In genomic region chr8:22060446-22060889, GRCm38 (mm10) we compare ENCODE assay signal across 8 mouse cellular contexts. TPM values are rescaled to one million over a fixed set of nuclear protein-coding genes. Genes with fewer than 3 reads are reported as not detected.
A peak's percentile ranks its signal among the peaks of the same experiment; 100 is the strongest.
DNase-seq lines count a peak whose midpoint lies in the region; ATAC-seq lines count a peak whose summit lies in the region.

Gene Alg11, plus strand, starts transcription at chr8:22060721.

- 0 out of 2 replicates have a peak within 1 kb of the TSS, but pooled peaks have one; percentile 11 for H3K27ac ChIP-seq in brown adipose tissue, adult 24 weeks (replicated peaks; ENCODE audit: low read depth, low read length)
- H3K27ac ChIP-seq in heart, embryonic 13.5 days (replicated peaks) = peak within 1 kb of the TSS; percentile 40; the same call in 1 of the 2 replicates
- H3K27ac ChIP-seq in liver, embryonic 12.5 days = peak within 1 kb of the TSS; percentile 94
- no peak within 1 kb of the TSS; the same call in 1 of the 2 replicates for H3K27ac ChIP-seq in stomach, embryonic 15.5 days

- peak within 1 kb of the TSS; percentile 84 for H3K4me2 ChIP-seq in heart, embryonic 13.5 days
- peak within 1 kb of the TSS; percentile 87 for H3K4me2 ChIP-seq in liver, embryonic 12.5 days
- H3K4me2 ChIP-seq in stomach, embryonic 15.5 days = peak within 1 kb of the TSS; percentile 95

- H3K9me3 ChIP-seq in heart, embryonic 13.5 days = no peaks in the 10 kb centered on the region
- H3K9me3 ChIP-seq in liver, embryonic 12.5 days (replicated peaks) = no peaks in the 10 kb centered on the region; the same call in 1 of the 2 replicates
- no peaks in the 10 kb centered on the region for H3K9me3 ChIP-seq in stomach, embryonic 15.5 days

- peak within 1 kb of the TSS; percentile 83 for H3K9ac ChIP-seq in heart, embryonic 13.5 days
- peak within 1 kb of the TSS; percentile 90 for H3K9ac ChIP-seq in liver, embryonic 12.5 days
- peak within 1 kb of the TSS; percentile 35; the same call in 1 of the 2 replicates for H3K9ac ChIP-seq in stomach, embryonic 15.5 days

- DNase-seq in CD4-positive, CD25-positive, alpha-beta regulatory T cell, adult 2 months (ENCODE audit: low read depth, low spot score) = peak; percentile 99
- DNase-seq in fat pad, adult 2 months (ENCODE audit: extremely low read depth, low read depth, low spot score) = peak; percentile 62
- peak; percentile 99 for DNase-seq in kidney, postnatal 10 days
- DNase-seq in natural killer cell, adult 2 months (ENCODE audit: low spot score in 2 of 2) = peak; percentile 92 to 96

- H3K4me3 ChIP-seq in brown adipose tissue, adult 24 weeks (ENCODE audit: insufficient read depth, low read depth, low read length) = peak within 1 kb of the TSS; percentile 85
- peak within 1 kb of the TSS; percentile 75 for H3K4me3 ChIP-seq in heart, embryonic 13.5 days
- H3K4me3 ChIP-seq in liver, embryonic 12.5 days = peak within 1 kb of the TSS; percentile 90
- peak within 1 kb of the TSS; percentile 87 for H3K4me3 ChIP-seq in stomach, embryonic 15.5 days (replicated peaks)

- H3K4me1 ChIP-seq in brown adipose tissue, adult 24 weeks (ENCODE audit: control insufficient read depth, insufficient read depth, insufficient read length, low read length) = no peaks in the 10 kb centered on the region
- H3K4me1 ChIP-seq in heart, embryonic 13.5 days = peaks cover 6% of the 10 kb centered on the region
- peaks cover 54% of the 10 kb centered on the region for H3K4me1 ChIP-seq in liver, embryonic 12.5 days
- no peaks in the 10 kb centered on the region for H3K4me1 ChIP-seq in stomach, embryonic 15.5 days

- H3K36me3 ChIP-seq in heart, embryonic 13.5 days = peaks cover 35% of the 10 kb centered on the region
- H3K36me3 ChIP-seq in liver, embryonic 12.5 days = peaks cover 35% of the 10 kb centered on the region
- H3K36me3 ChIP-seq in stomach, embryonic 15.5 days = peaks cover 10% of the 10 kb centered on the region

- peaks cover 27% of the 10 kb centered on the region for H3K27me3 ChIP-seq in heart, embryonic 13.5 days (replicated peaks)
- H3K27me3 ChIP-seq in liver, embryonic 12.5 days (replicated peaks) = no peaks in the 10 kb centered on the region
- no peaks in the 10 kb centered on the region for H3K27me3 ChIP-seq in stomach, embryonic 15.5 days (replicated peaks)

- under 1% methylated on average over 32 of the region's 36 CpGs for WGBS in heart, embryonic 13.5 days
- WGBS in liver, embryonic 12.5 days (ENCODE audit: insufficient replicate concordance) = under 1% methylated on average over 36 of the region's 36 CpGs
- WGBS in stomach, embryonic 15.5 days = 0% methylated on average over 34 of the region's 36 CpGs

- peak; percentile 100 for ATAC-seq in heart, embryonic 13.5 days (ENCODE audit: extremely low read depth, insufficient number of reproducible peaks, low FRiP score, low TSS enrichment)
- peak; percentile 96 for ATAC-seq in liver, embryonic 12.5 days
- peak; percentile 100 for ATAC-seq in stomach, embryonic 15.5 days (ENCODE audit: insufficient read depth, low FRiP score, low read depth)

RNA-seq across cellular contexts. Expression of gene Alg11, which starts in this region (rescaled TPM):
- 4.6 and 7.3 TPM in 2 replicates for polyA plus RNA-seq in brown adipose tissue, adult 24 weeks (2012; ENCODE audit: insufficient read depth, insufficient read length, missing spikeins)
- polyA plus RNA-seq in heart, embryonic 13.5 days (2015; fragmentation: Nextera tagmentation; extraction: Ambion mirVana) = 21.8 and 23.0 TPM in 2 replicates
- polyA plus RNA-seq in liver, embryonic 12.5 days (2016; fragmentation: Nextera tagmentation; extraction: Ambion mirVana) = 15.1 and 15.2 TPM in 2 replicates
- polyA plus RNA-seq in stomach, embryonic 15.5 days (2015; fragmentation: Nextera tagmentation; extraction: Ambion mirVana) = 31.0 and 38.2 TPM in 2 replicates

Comparison
In these comparisons a context has a peak if more than half of its experiments do, and no peak if none do; other contexts are left out.
1. H3K9ac ChIP-seq: peak in every context shown above with its lines; median percentile 90 in liver, embryonic 12.5 days; 83 in heart, embryonic 13.5 days; 35 in stomach, embryonic 15.5 days.